Mouse (Mus musculus) kidney, adult 2 months (tissue): ENCODE measurements around the gene Tanc1.

ENCODE experiments used
- CTCF ChIP-seq: fragments of 200-500 bp; conservative IDR thresholded peaks from 2 replicates; pipeline ENCODE4 v1.5.1; 2011; ENCODE audit warnings: low read depth, mild to moderate bottlenecking, control low read depth, low read length, moderate library complexity, mixed read lengths; ENCODE audit not compliant: insufficient read depth, insufficient read length
- POLR2A ChIP-seq: fragments of 200-500 bp; IDR thresholded peaks from one replicate; pipeline ENCODE4 v1.6.1; 2011; ENCODE audit warnings: low read depth, low read length, control low read depth

- no peak for TF ChIP-seq CTCF
- no peak for TF ChIP-seq POLR2A
Observed at GRCm38 (mm10) chr2:59772261-59772683, 160.4 kb downstream of the Tanc1 start.
